Mouse (Mus musculus) testis, adult 2 months (tissue): ENCODE data around the gene Nhlrc1.

Experiments used
- CTCF ChIP-seq: fragments of 200-500 bp; IDR thresholded peaks from 2 replicates; pipeline ENCODE4 v1.5.1; 2012; ENCODE audit warnings: low read depth, mild to moderate bottlenecking, inconsistent platforms, low read length, moderate library complexity; ENCODE audit not compliant: control insufficient read depth, insufficient read depth, insufficient replicate concordance
- POLR2A ChIP-seq: fragments of 200-500 bp; IDR thresholded peaks from 2 replicates; pipeline ENCODE4 v1.6.1; 2012; ENCODE audit warnings: low read depth, mild to moderate bottlenecking, inconsistent platforms, low read length, moderate library complexity; ENCODE audit not compliant: control insufficient read depth

GRCm38 (mm10) chr13:46967308-46967707, 47.3 kb downstream of the Nhlrc1 start:
- TF ChIP-seq POLR2A (no peak), CTCF (no peak)
